Mouse (Mus musculus): ENCODE data around the gene Hist1h2ae. TPM values are rescaled to one million over a fixed set of nuclear protein-coding genes. Genes with fewer than 3 reads are reported as not detected.
"Not testable (repeated sequence)": the region's sequence is repeated elsewhere in the genome, so short reads cannot be mapped to it uniquely, and the experiment has no call there.

Gene Hist1h2ae
- total RNA-seq, 2 experiments from 2014 or later: 5.7 to 359 TPM

- peak; percentile 16 for ATAC-seq (replicated peaks; ENCODE audit: low FRiP score, low TSS enrichment, poor library complexity, severe bottlenecking)
Observed at GRCm38 (mm10) chr13:23585029-23585441, 14.0 kb upstream of the Hist1h2ae start.

DNA sequence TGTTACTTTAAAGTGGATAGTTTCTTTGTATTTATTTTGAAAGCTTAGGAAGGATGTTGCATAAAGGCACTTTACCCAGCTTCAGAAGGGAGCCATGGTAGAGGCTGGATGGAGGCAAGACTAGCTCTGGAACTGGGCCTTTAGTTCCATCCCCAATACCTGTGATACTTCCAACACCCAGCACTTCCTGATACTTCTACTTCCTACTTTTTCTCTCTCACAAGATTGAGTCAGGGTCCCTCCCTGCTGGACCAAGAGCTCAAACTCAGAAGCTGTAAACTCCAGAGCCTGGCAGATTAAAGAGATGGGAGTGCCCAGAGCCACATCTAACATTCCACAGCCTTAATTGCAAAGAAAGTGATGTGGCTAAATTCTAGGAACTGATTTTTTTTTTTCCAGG lies 13.3 kb upstream of the Hist1h2ae start:
- no peak for ATAC-seq (replicated peaks; ENCODE audit: low FRiP score, low TSS enrichment, poor library complexity, severe bottlenecking)

GRCm38 (mm10) chr13:23583387-23584068 lies 12.5 kb upstream of the Hist1h2ae start:
- no peak for ATAC-seq (replicated peaks; ENCODE audit: low FRiP score, low TSS enrichment, poor library complexity, severe bottlenecking)

DNA sequence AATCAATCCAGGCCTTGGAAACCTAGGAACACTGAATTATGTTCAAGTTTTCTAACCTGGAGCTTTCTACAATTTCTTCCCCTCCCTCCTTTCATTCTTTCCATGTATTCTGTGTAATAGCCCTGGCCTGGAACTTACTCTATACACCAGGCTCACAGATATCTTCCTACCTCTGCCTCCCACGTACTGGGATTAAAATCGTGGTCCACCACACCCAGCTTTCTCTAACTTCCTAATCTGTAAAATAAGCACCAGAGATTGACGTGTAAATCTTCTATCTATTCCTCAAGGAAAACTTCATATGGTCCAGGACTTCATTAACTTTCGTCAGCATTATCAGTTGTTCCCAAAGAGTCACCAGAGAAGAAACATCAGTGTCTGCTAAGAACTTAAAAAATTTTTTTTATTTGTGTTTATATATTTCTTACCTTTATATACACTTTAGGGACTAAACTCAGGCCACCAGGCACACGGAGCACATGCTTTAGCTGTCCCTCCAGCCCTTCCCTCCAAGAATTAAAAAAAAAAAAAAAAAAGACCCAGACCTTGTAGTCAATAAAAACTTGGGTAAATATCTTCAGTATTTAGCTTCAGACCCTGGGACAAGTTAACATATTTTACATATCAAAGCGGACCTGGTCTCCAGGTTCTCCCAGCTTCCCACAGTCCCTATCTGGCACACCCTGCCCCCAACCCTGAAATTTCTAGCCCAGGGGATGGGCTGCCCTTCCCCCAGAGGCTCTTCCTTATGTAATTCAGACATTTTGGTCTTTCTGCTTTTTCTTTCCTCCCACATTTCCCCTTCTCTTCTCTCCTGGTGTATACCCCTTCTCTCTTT lies 11.4 kb upstream of the Hist1h2ae start:
- peak; percentile 31 for ATAC-seq (replicated peaks; ENCODE audit: low FRiP score, low TSS enrichment, poor library complexity, severe bottlenecking)

DNA sequence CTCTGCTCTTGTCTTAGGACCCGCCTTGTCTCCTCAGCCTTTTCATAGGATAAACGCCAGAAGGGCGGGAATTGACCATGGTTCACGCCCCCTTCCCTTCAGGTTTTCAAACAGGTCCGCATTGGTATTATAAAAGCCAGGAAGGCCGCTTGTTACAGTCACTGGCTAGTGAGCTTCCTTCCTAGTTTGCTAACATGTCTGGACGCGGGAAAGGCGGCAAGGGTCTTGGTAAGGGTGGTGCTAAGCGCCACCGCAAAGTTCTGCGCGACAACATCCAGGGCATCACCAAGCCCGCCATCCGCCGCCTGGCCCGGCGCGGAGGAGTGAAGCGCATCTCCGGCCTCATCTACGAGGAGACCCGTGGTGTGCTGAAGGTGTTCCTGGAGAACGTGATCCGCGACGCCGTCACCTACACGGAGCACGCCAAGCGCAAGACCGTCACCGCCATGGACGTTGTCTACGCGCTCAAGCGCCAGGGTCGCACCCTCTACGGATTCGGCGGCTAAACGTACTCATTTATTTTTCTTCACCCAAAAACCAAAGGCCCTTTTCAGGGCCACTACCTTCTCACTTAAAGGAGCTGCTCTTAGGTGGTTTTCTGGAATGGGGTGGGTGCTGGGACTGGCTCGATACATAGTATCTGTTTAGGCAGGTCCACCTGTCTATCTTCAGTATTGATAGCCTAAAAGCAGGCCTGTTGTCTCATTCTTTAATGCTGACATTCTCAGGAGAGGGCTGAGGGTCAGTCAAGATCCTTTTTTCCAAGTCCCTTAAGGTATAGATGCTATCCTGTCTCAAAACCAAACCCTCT lies 10.6 kb upstream of the Hist1h2ae start, which contains the start of gene Hist1h4d:
Gene Hist1h4d, plus strand, starts transcription at position 191 of the 811 bp plus-strand sequence.
- ATAC-seq (replicated peaks; ENCODE audit: low FRiP score, low TSS enrichment, poor library complexity, severe bottlenecking): peak; percentile 67

- no peak for ATAC-seq (replicated peaks; ENCODE audit: low FRiP score, low TSS enrichment, poor library complexity, severe bottlenecking)
Observed at GRCm38 (mm10) chr13:23577835-23578234, 6.8 kb upstream of the Hist1h2ae start.

DNA sequence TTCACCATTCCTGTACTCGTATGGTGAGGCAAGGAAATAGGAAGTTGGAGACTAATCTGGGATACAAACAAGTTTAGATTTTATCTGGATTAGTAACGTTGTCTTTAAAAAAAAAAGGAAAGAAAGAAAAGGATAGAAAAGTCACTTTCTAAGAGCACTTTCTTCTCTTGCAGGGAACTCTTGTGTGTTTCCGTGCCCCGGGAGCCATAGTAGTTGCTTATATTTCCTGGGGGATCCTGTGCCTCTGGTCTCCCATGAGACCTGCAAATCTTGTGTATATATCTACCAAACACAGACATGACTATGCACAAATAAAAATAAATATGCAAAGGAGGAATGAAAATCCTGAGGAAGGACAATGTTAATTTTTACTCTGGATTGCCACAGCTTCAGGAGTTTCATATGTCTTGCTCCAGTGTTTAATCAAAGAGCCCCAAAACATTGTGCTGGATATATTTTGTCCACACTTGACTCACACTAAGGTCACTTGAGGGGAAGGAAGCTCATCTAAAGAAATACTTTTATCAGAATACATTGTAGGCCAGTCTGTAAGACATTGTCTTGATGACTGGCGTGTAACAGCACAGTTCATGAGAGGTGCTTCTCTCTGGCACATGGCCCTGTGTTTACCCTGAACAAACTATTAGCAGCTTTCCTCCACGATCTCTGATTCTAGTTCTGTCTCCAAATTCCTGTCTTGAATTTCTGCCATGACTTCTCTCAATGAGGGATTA lies 6.1 kb upstream of the Hist1h2ae start:
- no peak for ATAC-seq (replicated peaks; ENCODE audit: low FRiP score, low TSS enrichment, poor library complexity, severe bottlenecking)

DNA sequence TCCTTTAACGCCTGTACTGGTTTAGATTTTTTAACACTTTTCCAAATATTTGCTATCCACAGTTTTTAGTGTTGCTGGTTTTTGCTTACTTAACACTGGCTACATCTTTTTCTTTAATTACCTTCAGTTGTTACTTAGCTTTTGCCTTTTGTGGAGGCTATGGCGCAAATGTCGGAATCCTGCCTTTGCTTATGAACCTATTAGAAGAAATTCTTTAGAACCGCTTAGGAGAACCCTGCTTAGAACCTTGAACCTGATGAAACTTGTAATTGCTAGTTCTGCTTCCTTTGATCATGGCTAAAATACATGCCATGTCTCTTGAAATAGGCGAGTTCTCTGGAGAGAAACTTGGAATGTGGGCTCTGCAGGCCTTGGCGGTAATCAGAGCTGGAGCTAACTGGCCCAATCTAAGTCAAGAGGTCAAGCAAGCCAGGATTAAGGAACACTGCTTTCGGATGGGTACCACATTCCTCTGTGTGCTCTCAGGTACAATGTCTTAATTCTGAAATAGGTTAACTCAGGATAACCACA lies 5.4 kb upstream of the Hist1h2ae start:
- ATAC-seq (replicated peaks; ENCODE audit: low FRiP score, low TSS enrichment, poor library complexity, severe bottlenecking): no peak

DNA sequence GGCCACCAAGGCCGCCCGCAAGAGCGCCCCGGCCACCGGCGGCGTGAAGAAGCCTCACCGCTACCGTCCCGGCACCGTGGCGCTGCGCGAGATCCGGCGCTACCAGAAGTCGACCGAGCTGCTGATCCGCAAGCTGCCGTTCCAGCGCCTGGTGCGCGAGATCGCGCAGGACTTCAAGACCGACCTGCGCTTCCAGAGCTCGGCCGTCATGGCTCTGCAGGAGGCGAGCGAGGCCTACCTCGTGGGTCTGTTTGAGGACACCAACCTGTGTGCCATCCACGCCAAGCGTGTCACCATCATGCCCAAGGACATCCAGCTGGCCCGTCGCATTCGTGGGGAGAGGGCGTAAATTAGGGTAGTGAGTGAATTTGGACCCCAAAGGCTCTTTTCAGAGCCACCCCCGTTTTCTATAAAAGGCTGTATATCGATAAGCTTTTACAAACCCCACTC lies 4.9 kb upstream of the Hist1h2ae start:
- not testable (repeated sequence) for ATAC-seq (replicated peaks; ENCODE audit: low FRiP score, low TSS enrichment, poor library complexity, severe bottlenecking)

DNA sequence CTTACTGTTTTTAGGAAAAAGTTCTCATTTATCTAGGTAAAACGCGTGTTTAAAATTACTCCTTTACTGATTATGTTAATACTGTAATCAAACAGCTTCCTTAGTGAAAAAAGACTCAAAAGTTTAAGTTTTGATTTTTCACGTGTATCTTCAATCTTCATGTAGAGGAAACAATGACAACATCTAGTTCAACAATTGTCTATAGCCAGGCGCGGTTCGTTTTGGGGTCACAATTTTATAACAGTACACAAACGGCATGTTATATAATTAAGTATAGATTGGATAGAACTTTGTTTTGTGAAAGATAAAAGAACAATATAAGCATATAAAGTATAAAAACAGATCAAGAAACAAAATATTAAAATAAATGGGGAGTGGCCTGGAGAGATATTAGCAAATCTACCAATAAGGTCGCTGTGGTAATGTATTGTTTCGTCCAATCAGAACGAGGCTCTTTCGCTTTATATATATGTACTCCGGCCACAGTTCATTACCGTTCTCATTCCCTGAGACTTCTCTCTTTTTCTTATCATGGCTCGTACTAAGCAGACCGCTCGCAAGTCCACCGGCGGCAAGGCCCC lies 4.3 kb upstream of the Hist1h2ae start, which contains the start of gene Hist1h3d:
Gene Hist1h3d, plus strand, starts transcription at position 493 of the 581 bp plus-strand sequence.
- peak; percentile 48 for ATAC-seq (replicated peaks; ENCODE audit: low FRiP score, low TSS enrichment, poor library complexity, severe bottlenecking)

DNA sequence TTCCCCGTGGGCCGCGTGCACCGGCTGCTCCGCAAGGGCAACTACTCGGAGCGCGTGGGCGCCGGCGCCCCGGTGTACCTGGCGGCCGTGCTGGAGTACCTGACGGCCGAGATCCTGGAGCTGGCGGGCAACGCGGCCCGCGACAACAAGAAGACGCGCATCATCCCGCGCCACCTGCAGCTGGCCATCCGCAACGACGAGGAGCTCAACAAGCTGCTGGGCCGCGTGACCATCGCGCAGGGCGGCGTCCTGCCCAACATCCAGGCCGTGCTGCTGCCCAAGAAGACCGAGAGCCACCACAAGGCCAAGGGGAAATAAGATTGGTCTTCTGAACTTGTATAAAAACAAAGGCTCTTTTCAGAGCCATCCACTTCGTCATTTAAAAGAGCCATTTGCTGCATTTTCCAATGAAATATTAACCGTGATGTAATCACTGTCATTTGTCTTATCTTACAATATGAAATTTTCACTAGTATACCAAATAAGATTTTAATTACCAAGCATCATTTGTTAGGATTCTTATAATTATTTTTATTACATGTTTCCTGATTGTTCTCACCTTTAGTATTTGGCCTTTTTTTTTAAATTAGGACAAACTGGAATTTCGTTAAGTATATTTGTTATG lies 3.6 kb upstream of the Hist1h2ae start:
- ATAC-seq (replicated peaks; ENCODE audit: low FRiP score, low TSS enrichment, poor library complexity, severe bottlenecking): not testable (repeated sequence)

GRCm38 (mm10) chr13:23573898-23574524 lies 3.0 kb upstream of the Hist1h2ae start, which contains the start of the genes Hist1h2bf and Hist1h2ad:
Gene Hist1h2bf (minus strand): TSS chr13:23574196.
Gene Hist1h2ad (plus strand): TSS chr13:23574381.
- peak; percentile 70 for ATAC-seq (replicated peaks; ENCODE audit: low FRiP score, low TSS enrichment, poor library complexity, severe bottlenecking)

GRCm38 (mm10) chr13:23573034-23573897 lies 2.2 kb upstream of the Hist1h2ae start:
- not testable (repeated sequence) for ATAC-seq (replicated peaks; ENCODE audit: low FRiP score, low TSS enrichment, poor library complexity, severe bottlenecking)

- ATAC-seq (replicated peaks; ENCODE audit: low FRiP score, low TSS enrichment, poor library complexity, severe bottlenecking): no peak
Observed at GRCm38 (mm10) chr13:23572218-23573033, 1.4 kb upstream of the Hist1h2ae start.

DNA sequence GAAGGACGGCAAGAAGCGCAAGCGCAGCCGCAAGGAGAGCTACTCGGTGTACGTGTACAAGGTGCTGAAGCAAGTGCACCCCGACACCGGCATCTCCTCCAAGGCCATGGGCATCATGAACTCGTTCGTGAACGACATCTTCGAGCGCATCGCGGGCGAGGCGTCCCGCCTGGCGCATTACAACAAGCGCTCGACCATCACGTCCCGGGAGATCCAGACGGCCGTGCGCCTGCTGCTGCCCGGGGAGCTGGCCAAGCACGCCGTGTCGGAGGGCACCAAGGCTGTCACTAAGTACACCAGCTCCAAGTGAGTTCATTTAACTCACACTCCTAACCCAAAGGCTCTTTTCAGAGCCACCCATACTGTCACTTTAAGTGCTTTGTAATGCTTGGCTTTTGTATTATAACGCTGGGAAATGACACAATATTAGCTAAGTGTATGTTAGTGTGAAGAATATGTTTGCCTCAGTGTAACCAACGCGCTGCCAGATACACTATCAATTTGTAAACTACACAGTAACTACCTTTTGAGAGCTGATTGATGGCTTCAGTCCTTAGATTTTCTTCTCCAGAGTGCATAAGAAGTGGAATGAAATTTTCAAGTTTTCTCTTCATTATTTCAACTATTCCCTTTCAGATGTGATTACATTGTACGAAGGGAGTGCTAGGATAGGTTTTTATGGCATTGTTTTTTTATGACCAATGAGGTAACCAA lies 641 bp upstream of the Hist1h2ae start:
- peak; percentile 25 for ATAC-seq (replicated peaks; ENCODE audit: low FRiP score, low TSS enrichment, poor library complexity, severe bottlenecking)

Data from megakaryocyte-erythroid progenitor cell, adult 5-6 weeks (primary cell).